In genomic region chr5:125040128-125040584, GRCm38 (mm10) we compare ENCODE assay signal across 9 mouse cellular contexts. TPM values are rescaled to one million over a fixed set of nuclear protein-coding genes. Genes with fewer than 3 reads are reported as not detected.
A peak's percentile ranks its signal among the peaks of the same experiment; 100 is the strongest.
DNase-seq lines count a peak whose midpoint lies in the region; ATAC-seq and TF ChIP-seq lines count a peak whose summit lies in the region.
"Had no signal": no experiment of that assay in that cellular context is flagged by ENCODE, and none has a peak within 500 bp of the region (broad histone marks: within the 10 kb centered on the region; RNA-seq: fewer than 3 reads in every experiment).

No protein-coding gene starts in this region.

- no peak for TF ChIP-seq POLR2A in CH12.LX (IDR thresholded peaks at IDR 0.05; ENCODE audit: low read depth, low read length)
- TF ChIP-seq POLR2A in thymus, adult 2 months (IDR thresholded peaks at IDR 0.05; ENCODE audit: control insufficient read depth, extremely low read depth, insufficient read depth, low read length, poor library complexity): no peak

- TF ChIP-seq EP300 in CH12.LX (IDR thresholded peaks at IDR 0.05; ENCODE audit: low read length): peak; percentile 84

- peaks cover 49 to 96% of the 10 kb centered on the region in 2 experiments for H3K36me3 ChIP-seq in CH12.LX (replicated peaks in 1 of 2; ENCODE audit: control insufficient read depth in 1 of 2, insufficient read depth in 1 of 2, low read length in 1 of 2)
- peaks cover 15% of the 10 kb centered on the region; the same call in 1 of the 2 replicates for H3K36me3 ChIP-seq in thymus, adult 2 months (ENCODE audit: control insufficient read depth, insufficient read depth, low read length)

- in situ Hi-C loops in CH12.LX (cut with MboI; ENCODE audit: low pct_ligation_motif_present, low pct_unique_long_range_greater_than_20kb, low sequenced_read_pairs): no loop called here

- 81% methylated on average over 5 of the region's 5 CpGs for WGBS in thymus, adult 2 months

- H3K79me2 ChIP-seq in CH12.LX (replicated peaks; ENCODE audit: control insufficient read depth, extremely low read depth, insufficient read depth, poor library complexity, severe bottlenecking): no peaks in the 10 kb centered on the region

- no peak for ATAC-seq in erythroblast, adult 5-6 weeks (replicated peaks; ENCODE audit: low FRiP score, poor library complexity, severe bottlenecking)

- H3K27me3 ChIP-seq in CH12.LX (replicated peaks): no peaks in the 10 kb centered on the region
- H3K27me3 ChIP-seq in thymus, adult 2 months (ENCODE audit: control insufficient read depth, insufficient read depth, low read length): no peaks in the 10 kb centered on the region
- H3K27me3 ChIP-seq: liver, embryonic 13.5 days had no signal

- H3K4me1 ChIP-seq in CH12.LX (ENCODE audit: control insufficient read depth in 1 of 2, insufficient read depth in 2 of 2): peaks cover 25 to 64% of the 10 kb centered on the region in 2 experiments
- H3K4me1 ChIP-seq in thymus, adult 2 months (replicated peaks; ENCODE audit: control insufficient read depth, insufficient read depth, low read length): no peaks in the 10 kb centered on the region

- H3K9me3 ChIP-seq in CH12.LX (replicated peaks; ENCODE audit: low read length): no peaks in the 10 kb centered on the region
- H3K9me3 ChIP-seq: liver, embryonic 13.5 days had no signal

- dilution Hi-C loops in CH12.LX (cut with MboI; ENCODE audit: extremely low pct_ligation_motif_present, extremely low pct_unique_long_range_greater_than_20kb, low sequenced_read_pairs): no loop called here

- peak overlapping the region in 1 of 3 experiments; percentile 1 for H3K4me3 ChIP-seq in CH12.LX (replicated peaks in 1 of 3; ENCODE audit: low read depth in 2 of 3, low read length in 2 of 3, poor library complexity in 1 of 3)
- no peak overlapping the region for H3K4me3 ChIP-seq in thymus, adult 2 months (ENCODE audit: control insufficient read depth, insufficient read depth, low read length)
- H3K4me3 ChIP-seq: liver, embryonic 13.5 days had no signal

- no peak for TF ChIP-seq RAD21 in CH12.LX (IDR thresholded peaks at IDR 0.05; ENCODE audit: low read depth, low read length)

- intact Hi-C loops in heart, postnatal 14 days (cut with DNase I): no loop called here

- no peak overlapping the region for H3K9ac ChIP-seq in CH12.LX (ENCODE audit: insufficient read depth, low read depth)
- H3K9ac ChIP-seq: liver, embryonic 13.5 days had no signal

- H3K4me2 ChIP-seq in CH12.LX (ENCODE audit: insufficient read depth, low read depth, poor library complexity, severe bottlenecking): no peak overlapping the region
- H3K4me2 ChIP-seq: liver, embryonic 13.5 days had no signal

- peak; percentile 77 for DNase-seq in 3T3-L1 (ENCODE audit: low read depth, low spot score)
- DNase-seq in CH12.LX (ENCODE audit: extremely low read depth): peak; percentile 79
- DNase-seq in cerebellum, postnatal 25 days: peak; percentile 87 to 90
- DNase-seq in heart, postnatal 14 days: peak; percentile 91 to 92
- DNase-seq in lung, postnatal 10 days: peak; percentile 53
- DNase-seq in right cerebral cortex, postnatal 4 days: no peak
- DNase-seq in thymus, adult 2 months: no peak
- DNase-seq: liver, embryonic 13.5 days had no signal

- H3K27ac ChIP-seq in CH12.LX (ENCODE audit: insufficient read depth, low read depth): no peak overlapping the region
- H3K27ac ChIP-seq in thymus, adult 2 months (ENCODE audit: control insufficient read depth, insufficient read depth, low read length): no peak overlapping the region
- H3K27ac ChIP-seq: liver, embryonic 13.5 days had no signal

- TF ChIP-seq CTCF in CH12.LX (conservative IDR thresholded peaks at IDR 0.05 in 1 of 2, IDR thresholded peaks at IDR 0.05 in 1 of 2; ENCODE audit: low read depth in 2 of 2, low read length in 2 of 2): no peak
- no peak for TF ChIP-seq CTCF in thymus, adult 2 months (IDR thresholded peaks at IDR 0.05; ENCODE audit: borderline replicate concordance, control insufficient read depth, extremely low read depth, insufficient read depth, low read length, poor library complexity)

TF ChIP-seq in CH12.LX, 34 proteins besides CTCF, POLR2A, EP300 and RAD21:
- TF ChIP-seq USF1 (IDR thresholded peaks at IDR 0.05; ENCODE audit: low read depth, low read length) (peak; percentile 53), USF2 (conservative IDR thresholded peaks at IDR 0.05; ENCODE audit: low read depth, low read length) (peak; percentile 26; the same call in 1 of the 2 replicates), TCF12 (IDR thresholded peaks at IDR 0.05; ENCODE audit: low read depth, low read length) (peak; percentile 91), MXI1 (IDR thresholded peaks at IDR 0.05; ENCODE audit: low read depth, low read length) (peak; percentile 50; the same call in 1 of the 2 replicates), JUND (conservative IDR thresholded peaks at IDR 0.05; ENCODE audit: low read depth, low read length) (no peak), KAT2A (IDR thresholded peaks at IDR 0.05; ENCODE audit: insufficient replicate concordance, low read length) (peak; percentile 74; the same call in 1 of the 2 replicates), RCOR1 (conservative IDR thresholded peaks at IDR 0.05; ENCODE audit: low read depth, low read length) (no peak), ETS1 (conservative IDR thresholded peaks at IDR 0.05; ENCODE audit: low read depth, low read length) (peak; percentile 67), IRF4 (IDR thresholded peaks at IDR 0.05; ENCODE audit: low read depth, low read length) (peak; percentile 42; the same call in 1 of the 2 replicates), MEF2A (IDR thresholded peaks at IDR 0.05; ENCODE audit: borderline replicate concordance, low read depth, low read length) (peak; percentile 68; the same call in 1 of the 2 replicates), SMC3 (IDR thresholded peaks at IDR 0.05; ENCODE audit: low read depth, low read length) (no peak), ELF1 (IDR thresholded peaks at IDR 0.05; ENCODE audit: low read depth, low read length) (peak; percentile 47), UBTF (IDR thresholded peaks at IDR 0.05; ENCODE audit: low read depth, low read length) (peak; percentile 69; the same call in 1 of the 2 replicates), MAX (IDR thresholded peaks at IDR 0.05; ENCODE audit: low read length) (peak; percentile 72), CHD2 (IDR thresholded peaks at IDR 0.05; ENCODE audit: low read length) (peak; percentile 47; the same call in 1 of the 2 replicates), BHLHE40 (IDR thresholded peaks at IDR 0.05; ENCODE audit: low read depth, low read length) (peak; percentile 94)

RNA-seq across cellular contexts. Expression of gene Rflna, which starts 37.1 kb away (rescaled TPM):
- total RNA-seq in CH12.LX (2012; rRNA removed) (0.08 and 0.17 TPM in 2 replicates), CH12.LX (2014; rRNA removed) (not detected in 2 replicates)
- polyA plus RNA-seq in CH12.LX (2012; ENCODE audit: insufficient read length, low read depth): 0.46 TPM in 1 of 2 replicates, not detected in the other
- total RNA-seq in heart, postnatal 14 days (2021): under 1 TPM; 0.39 to 0.60 TPM
- not detected in 2 replicates for total RNA-seq in erythroblast, adult 5-6 weeks (2015; ENCODE audit: low replicate concordance)
- total RNA-seq in erythroblast, adult 5-6 weeks (2017; ENCODE audit: low replicate concordance): not detected in 2 replicates
- polyA plus RNA-seq in thymus, adult 2 months (2012; rRNA removed): 3.4 and 4.5 TPM in 2 replicates

Comparison
In these comparisons a context has a peak if more than half of its experiments do, and no peak if none do; other contexts are left out.
1. DNase-seq: peak in 3T3-L1 (single experiment), CH12.LX (single experiment), cerebellum, postnatal 25 days (2 of 2), heart, postnatal 14 days (2 of 2) and lung, postnatal 10 days (single experiment); none in right cerebral cortex, postnatal 4 days (single experiment) and thymus, adult 2 months (single experiment).